Comparison of ENCODE assay signal across 8 mouse cellular contexts in the genomic region with DNA sequence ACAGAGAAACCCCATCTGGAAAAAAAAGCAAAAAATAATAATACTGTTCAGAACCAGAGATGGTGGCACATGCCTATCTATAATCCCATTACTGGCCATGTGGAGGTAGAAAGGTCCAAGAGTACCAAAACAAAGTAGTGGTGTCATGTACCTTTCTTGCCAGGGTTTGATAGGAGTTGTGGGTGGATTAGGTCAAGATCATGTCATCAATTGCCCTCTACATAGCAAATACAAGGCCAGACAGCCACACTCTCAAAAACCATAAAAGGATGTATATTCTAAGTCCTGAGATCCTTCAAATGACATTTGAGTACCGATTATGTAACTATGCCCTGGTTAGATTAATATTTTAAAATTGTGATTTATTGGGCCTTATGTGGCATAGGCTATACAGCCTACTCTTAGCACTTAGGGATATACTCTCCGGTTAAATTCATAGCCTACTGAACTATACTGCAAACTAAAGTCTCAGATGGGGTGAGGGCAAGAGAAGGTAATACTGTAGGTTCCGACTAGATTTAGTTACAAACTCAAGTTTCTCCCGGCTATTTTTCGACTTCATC. TPM values are rescaled to one million over a fixed set of nuclear protein-coding genes. Genes with fewer than 3 reads are reported as not detected.
DNase-seq lines count a peak whose midpoint lies in the region; ATAC-seq and TF ChIP-seq lines count a peak whose summit lies in the region.

No protein-coding gene starts in this region.

- WGBS in kidney, postnatal 0 days = 15% methylated on average over 5 of the region's 5 CpGs
- WGBS in hindbrain, embryonic 15.5 days = 19% methylated on average over 5 of the region's 5 CpGs

- peaks cover 3% of the 10 kb centered on the region; the same call in 1 of the 2 replicates for H3K36me3 ChIP-seq in kidney, postnatal 0 days (ENCODE audit: insufficient read depth, low read length)
- H3K36me3 ChIP-seq in hindbrain, embryonic 15.5 days = peaks cover 12% of the 10 kb centered on the region

- H3K27ac ChIP-seq in kidney, postnatal 0 days = peak overlapping the region; percentile 99
- H3K27ac ChIP-seq in hindbrain, embryonic 15.5 days (replicated peaks) = peak overlapping the region; percentile 98

- peak; percentile 46 for DNase-seq in kidney, postnatal 0 days (ENCODE audit: low spot score)
- DNase-seq in kidney, postnatal 25 days = no peak
- peak; percentile 41 for DNase-seq in c-Kit-positive CD71-positive TER-119-positive erythroid progenitor cells, embryonic 14.5 days (ENCODE audit: low spot score)
- peak; percentile 11 for DNase-seq in neural tube, embryonic 10.5 days (ENCODE audit: extremely low spot score, low spot score)
- DNase-seq in spleen, postnatal 4 days (ENCODE audit: low spot score in 2 of 2) = no peak
- DNase-seq in frontal cortex, postnatal 10 days (ENCODE audit: low spot score in 2 of 2) = no peak
- DNase-seq in lung, postnatal 25 days (ENCODE audit: low spot score) = no peak

- peak overlapping the region; percentile 97 for H3K9ac ChIP-seq in kidney, postnatal 0 days (ENCODE audit: low read depth, low read length)
- H3K9ac ChIP-seq in hindbrain, embryonic 15.5 days = peak overlapping the region; percentile 77

- H3K4me2 ChIP-seq in kidney, postnatal 0 days (ENCODE audit: low read length) = peak overlapping the region; percentile 64
- peak overlapping the region; percentile 71 for H3K4me2 ChIP-seq in hindbrain, embryonic 15.5 days

- H3K9me3 ChIP-seq in kidney, postnatal 0 days (replicated peaks; ENCODE audit: low read length) = no peaks in the 10 kb centered on the region
- no peaks in the 10 kb centered on the region for H3K9me3 ChIP-seq in hindbrain, embryonic 15.5 days

- no peaks in the 10 kb centered on the region for H3K27me3 ChIP-seq in kidney, postnatal 0 days (ENCODE audit: insufficient read depth, low read length)
- H3K27me3 ChIP-seq in hindbrain, embryonic 15.5 days = no peaks in the 10 kb centered on the region

- H3K4me3 ChIP-seq in kidney, postnatal 0 days (replicated peaks; ENCODE audit: low read depth, low read length) = peak overlapping the region; percentile 77
- peak overlapping the region; percentile 59 for H3K4me3 ChIP-seq in hindbrain, embryonic 15.5 days

- ATAC-seq in kidney, postnatal 0 days (replicated peaks; ENCODE audit: low FRiP score, low read depth) = no peak
- no peak for ATAC-seq in hindbrain, embryonic 15.5 days (ENCODE audit: low FRiP score, low read depth)

- TF ChIP-seq CTCF in kidney, postnatal 0 days (IDR thresholded peaks at IDR 0.05; ENCODE audit: low read depth) = no peak

- no peaks in the 10 kb centered on the region for H3K4me1 ChIP-seq in kidney, postnatal 0 days (replicated peaks; ENCODE audit: insufficient read depth, low read length)
- H3K4me1 ChIP-seq in hindbrain, embryonic 15.5 days (replicated peaks) = peaks cover 21% of the 10 kb centered on the region

RNA-seq across cellular contexts. Expression of gene Zfp143, which starts 0.8 kb away (rescaled TPM):
- 10.5 and 12.0 TPM in 2 replicates for polyA plus RNA-seq in kidney, postnatal 0 days (2015; fragmentation: Nextera tagmentation; extraction: Ambion mirVana)
- 15.1 and 15.5 TPM in 2 replicates for polyA plus RNA-seq in hindbrain, embryonic 15.5 days (2015; fragmentation: Nextera tagmentation; extraction: Ambion mirVana)

RNA-seq across cellular contexts. Expression of gene Ipo7, which starts 42.1 kb away (rescaled TPM):
- polyA plus RNA-seq in kidney, postnatal 0 days (2015; fragmentation: Nextera tagmentation; extraction: Ambion mirVana) = 27.5 and 30.6 TPM in 2 replicates
- polyA plus RNA-seq in hindbrain, embryonic 15.5 days (2015; fragmentation: Nextera tagmentation; extraction: Ambion mirVana) = 41.2 and 44.9 TPM in 2 replicates

Comparison
In these comparisons a context has a peak if more than half of its experiments do, and no peak if none do; other contexts are left out.
1. DNase-seq: peak in kidney, postnatal 0 days (single experiment), c-Kit-positive CD71-positive TER-119-positive erythroid progenitor cells, embryonic 14.5 days (single experiment) and neural tube, embryonic 10.5 days (single experiment); none in kidney, postnatal 25 days (0 of 2), spleen, postnatal 4 days (0 of 2), frontal cortex, postnatal 10 days (0 of 2) and lung, postnatal 25 days (single experiment).